Mouse (Mus musculus): ENCODE measurements around the gene Trappc12. TPM values are rescaled to one million over a fixed set of nuclear protein-coding genes. Genes with fewer than 3 reads are reported as not detected.
A peak's percentile ranks its signal among the peaks of the same experiment; 100 is the strongest.

Trappc12 gene
- total RNA-seq (2021): 10 to 100 TPM; 18.2 to 22.5 TPM
- long read RNA-seq, experiment 1, transcript Trappc12-202 (12 exons, 3,230 nt): minor isoform, 12 of 34 reads
- long read RNA-seq, experiment 1, transcript Trappc12-201 (12 exons, 3,377 nt): major isoform, 14 of 34 reads
- long read RNA-seq, experiment 1, partial matches to known transcripts: 7 of 34 reads
- long read RNA-seq, experiment 1, other reads (novel, unspliced or antisense): 1 of 34 reads
- long read RNA-seq, experiment 2, transcript Trappc12-202 (12 exons, 3,230 nt): major isoform, 14 of 37 reads
- long read RNA-seq, experiment 2, transcript Trappc12-201 (12 exons, 3,377 nt): minor isoform, 12 of 37 reads
- long read RNA-seq, experiment 2, partial matches to known transcripts: 8 of 37 reads
- long read RNA-seq, experiment 2, other reads (novel, unspliced or antisense): 3 of 37 reads

GRCm38 (mm10) chr12:28750021-28750633 is at the start of gene Trappc12:
Trappc12 (minus strand) TSS chr12:28750472.
- no peak for TF ChIP-seq CTCF (IDR thresholded peaks at IDR 0.05)
- DNase-seq: peak; percentile 94
- intact Hi-C loops (cut with DNase I): loop anchor here (5.0 kb wide), 2 partner anchors 48 to 113 kb away; partner anchors contain the start of gene Rps7
- H3K27ac ChIP-seq: peak within 1 kb of the TSS; percentile 92
- H3K4me3 ChIP-seq: peak within 1 kb of the TSS; percentile 94

- intact Hi-C loops (cut with DNase I): no loop called here
- H3K27ac ChIP-seq: 0 out of 2 replicates have a peak overlapping the region, but pooled peaks have one; percentile 16
- no peak for TF ChIP-seq CTCF (IDR thresholded peaks at IDR 0.05)
- no peak overlapping the region for H3K4me3 ChIP-seq
- DNase-seq: no peak
These were observed 49.6 kb upstream of the Trappc12 start for GRCm38 (mm10) chr12:28799798-28800411.

DNA sequence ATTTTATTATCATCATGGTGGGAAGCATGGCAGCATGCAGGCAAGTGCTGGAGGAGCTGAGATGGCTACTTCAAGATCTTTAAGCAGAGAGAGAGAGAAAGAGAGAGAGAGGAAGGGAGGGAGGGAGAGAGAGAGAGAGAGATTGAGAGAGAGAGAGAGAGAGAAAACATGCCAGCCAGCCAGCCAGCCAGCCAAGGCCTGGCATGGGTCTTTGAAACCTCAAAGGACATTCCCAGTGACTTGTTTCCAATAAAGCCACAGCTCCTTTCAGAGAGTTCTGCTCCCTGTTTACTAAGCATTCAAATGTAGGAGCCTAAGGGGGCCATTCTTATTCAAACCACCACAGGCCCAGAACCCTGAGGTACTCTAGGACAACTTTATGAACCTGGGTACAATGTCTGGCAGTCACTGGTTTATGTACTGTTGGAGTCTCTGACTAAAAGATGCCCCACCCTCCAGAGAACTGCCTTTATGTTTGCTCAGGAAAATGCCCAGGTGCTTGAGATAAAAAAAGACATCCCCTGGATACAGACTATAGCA is 46.7 kb upstream of the Trappc12 start:
- DNase-seq: no peak
- intact Hi-C loops (cut with DNase I): no loop called here
- no peak for TF ChIP-seq CTCF (IDR thresholded peaks at IDR 0.05)
- H3K27ac ChIP-seq: no peak overlapping the region
- H3K4me3 ChIP-seq: no peak overlapping the region

DNA sequence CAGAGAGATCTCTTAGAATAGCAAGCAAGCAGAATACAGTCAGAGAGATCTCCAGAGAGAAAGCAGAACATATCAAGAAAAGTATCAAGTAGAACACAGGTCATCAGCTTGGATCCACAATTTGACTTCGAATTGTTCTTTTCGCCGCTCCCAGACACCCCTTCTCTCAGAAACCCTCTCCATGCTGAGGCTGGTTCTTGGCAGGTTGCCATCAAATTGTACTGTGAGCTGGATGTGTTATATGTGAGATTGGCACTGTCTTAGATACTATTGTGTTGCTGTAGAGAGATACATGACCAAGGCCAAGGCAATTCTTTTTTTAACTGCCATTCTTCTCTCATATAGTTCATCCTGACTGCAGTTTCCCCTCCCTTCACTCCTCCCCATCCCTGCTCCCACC is 44.8 kb upstream of the Trappc12 start:
- intact Hi-C loops (cut with DNase I): no loop called here
- no peak for TF ChIP-seq CTCF (IDR thresholded peaks at IDR 0.05)
- Histone ChIP-seq H3K4me3 (no peak overlapping the region), H3K27ac (no peak overlapping the region)
- DNase-seq: no peak

DNA sequence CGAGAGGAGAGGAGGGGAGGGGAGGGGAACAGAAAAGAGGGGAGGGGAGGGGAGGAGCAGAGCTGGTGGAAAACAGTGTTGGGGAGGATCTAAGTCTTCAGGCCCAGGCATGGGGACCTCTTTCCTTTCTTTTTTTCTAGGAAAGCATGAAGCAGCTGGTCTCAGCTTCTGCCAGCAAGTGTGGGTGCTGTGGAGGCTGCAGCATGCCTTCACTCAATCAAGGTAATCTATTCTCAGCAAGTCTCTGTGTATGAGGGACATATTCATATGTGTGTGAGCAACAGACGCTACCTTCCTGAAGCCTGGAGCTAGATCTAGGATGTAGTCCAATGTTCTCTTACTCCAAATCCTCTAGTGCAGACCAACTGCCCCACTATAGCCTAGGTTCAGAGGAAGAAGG is 43.4 kb upstream of the Trappc12 start:
- intact Hi-C loops (cut with DNase I): no loop called here
- no peak overlapping the region for H3K27ac ChIP-seq
- DNase-seq: no peak
- TF ChIP-seq CTCF (IDR thresholded peaks at IDR 0.05): no peak
- H3K4me3 ChIP-seq: no peak overlapping the region

DNA sequence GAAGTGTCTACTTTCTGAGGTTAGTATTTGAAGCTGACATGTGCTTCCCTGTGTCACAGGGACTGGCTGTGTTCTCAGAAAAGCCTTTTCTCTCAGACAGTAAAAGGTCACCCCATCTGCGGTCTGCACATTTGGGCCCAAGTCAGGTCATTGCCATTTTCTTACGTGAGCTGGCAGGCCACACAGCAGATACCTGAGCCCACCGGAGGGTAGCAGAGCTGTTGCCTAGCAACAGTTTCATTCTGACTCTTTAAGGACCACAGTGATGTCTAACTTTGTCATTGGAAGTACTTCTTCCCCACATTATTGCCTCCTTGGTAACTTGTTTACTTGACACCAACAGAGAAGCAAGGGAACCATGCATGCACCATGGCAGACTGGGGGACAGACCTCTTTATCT is 42.3 kb upstream of the Trappc12 start:
- TF ChIP-seq CTCF (IDR thresholded peaks at IDR 0.05): no peak
- DNase-seq: no peak

GRCm38 (mm10) chr12:28786310-28786709 is 36.0 kb upstream of the Trappc12 start:
- Histone ChIP-seq H3K4me3 (no peak overlapping the region), H3K27ac (no peak overlapping the region)
- TF ChIP-seq CTCF (IDR thresholded peaks at IDR 0.05): no peak
- intact Hi-C loops (cut with DNase I): no loop called here
- DNase-seq: no peak

More for the DNA sequence above, 42.3 kb upstream of the Trappc12 start:
- intact Hi-C loops (cut with DNase I): no loop called here
- H3K4me3 ChIP-seq: no peak overlapping the region
- H3K27ac ChIP-seq: no peak overlapping the region

GRCm38 (mm10) chr12:28785299-28785698 is 35.0 kb upstream of the Trappc12 start:
- intact Hi-C loops (cut with DNase I): no loop called here
- no peak overlapping the region for H3K27ac ChIP-seq
- no peak overlapping the region for H3K4me3 ChIP-seq
- DNase-seq: no peak
- TF ChIP-seq CTCF (IDR thresholded peaks at IDR 0.05): no peak

DNA sequence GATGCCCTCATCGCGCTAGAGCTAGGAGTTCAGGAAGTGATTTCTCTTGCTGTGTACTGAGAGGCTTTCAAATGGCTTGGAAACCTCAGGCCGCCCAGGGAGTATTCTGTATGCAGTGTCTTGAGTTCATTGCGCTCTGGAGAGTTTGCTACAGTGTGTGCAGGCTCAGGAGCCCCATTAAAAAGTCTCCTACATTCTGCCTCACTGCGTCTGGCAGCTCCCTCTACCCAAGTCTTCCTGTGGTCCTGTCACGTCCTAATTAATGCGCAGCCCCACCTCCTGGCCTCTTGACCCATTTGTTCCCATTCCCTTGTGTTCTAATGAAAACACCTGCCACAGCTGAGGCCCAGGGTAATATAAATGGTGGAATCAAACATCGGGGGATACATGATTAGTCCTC is 34.6 kb upstream of the Trappc12 start:
- intact Hi-C loops (cut with DNase I): no loop called here
- no peak for TF ChIP-seq CTCF (IDR thresholded peaks at IDR 0.05)

DNA sequence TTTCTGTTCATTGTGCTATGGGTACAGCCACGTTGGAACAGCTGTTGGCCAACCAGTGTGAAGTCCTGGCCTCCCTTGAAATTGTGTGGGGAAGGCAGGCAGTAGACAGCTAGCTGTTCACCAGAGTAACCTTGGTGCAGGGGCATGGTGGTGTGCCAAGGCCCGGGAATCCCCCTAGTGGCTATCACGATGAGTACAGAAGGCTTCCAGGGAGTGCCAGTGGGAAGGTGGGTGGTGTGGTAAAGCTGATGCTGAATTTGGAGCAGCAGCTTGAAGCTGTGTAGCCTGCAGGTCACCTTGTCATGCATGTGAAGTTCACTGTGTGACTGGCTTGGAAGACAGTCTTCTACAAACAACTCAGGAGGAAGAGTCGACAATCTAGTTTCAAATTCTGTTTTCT is 34.1 kb upstream of the Trappc12 start:
- no peak for DNase-seq
- intact Hi-C loops (cut with DNase I): no loop called here
- TF ChIP-seq CTCF (IDR thresholded peaks at IDR 0.05): peak; percentile 30; the same call in 1 of the 2 replicates
- Histone ChIP-seq H3K27ac (no peak overlapping the region), H3K4me3 (no peak overlapping the region)

More for the DNA sequence above, 34.6 kb upstream of the Trappc12 start:
- no peak overlapping the region for H3K27ac ChIP-seq
- DNase-seq: no peak
- no peak overlapping the region for H3K4me3 ChIP-seq

DNA sequence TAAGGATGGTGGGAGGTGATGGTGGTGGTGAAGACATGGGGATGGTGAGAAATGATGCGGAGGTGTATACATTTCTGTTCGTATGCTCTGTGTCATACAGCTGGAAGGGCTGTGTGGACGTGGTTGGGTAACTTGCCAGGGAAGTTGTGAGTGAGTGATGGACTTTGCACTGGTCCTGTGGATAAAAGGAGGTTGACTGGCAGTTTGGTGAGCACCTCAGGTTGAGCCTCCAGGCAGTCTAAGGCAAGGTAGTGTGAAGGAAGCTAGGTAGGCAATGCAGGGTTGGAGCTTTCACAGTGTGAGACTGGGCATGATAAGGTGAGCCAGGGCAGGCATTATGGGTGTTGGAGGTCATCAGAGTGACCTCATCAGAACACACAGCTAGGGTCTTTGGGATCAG is 32.4 kb upstream of the Trappc12 start:
- no peak for DNase-seq
- no peak for TF ChIP-seq CTCF (IDR thresholded peaks at IDR 0.05)
- intact Hi-C loops (cut with DNase I): no loop called here
- Histone ChIP-seq H3K4me3 (no peak overlapping the region), H3K27ac (no peak overlapping the region)

- intact Hi-C loops (cut with DNase I): no loop called here
- no peak for DNase-seq
- no peak for TF ChIP-seq CTCF (IDR thresholded peaks at IDR 0.05)
- H3K4me3 ChIP-seq: no peak overlapping the region
- H3K27ac ChIP-seq: no peak overlapping the region
These were observed 29.9 kb upstream of the Trappc12 start for GRCm38 (mm10) chr12:28780180-28780579.

GRCm38 (mm10) chr12:28775627-28776026 is 25.4 kb upstream of the Trappc12 start:
- no peak overlapping the region for H3K27ac ChIP-seq
- intact Hi-C loops (cut with DNase I): no loop called here
- H3K4me3 ChIP-seq: no peak overlapping the region
- TF ChIP-seq CTCF (IDR thresholded peaks at IDR 0.05): no peak
- no peak for DNase-seq

All from gastrocnemius, adult 2 months (tissue).